Mouse (Mus musculus): ENCODE measurements around the gene Nrl.

- TF ChIP-seq ZMIZ1 (IDR thresholded peaks at IDR 0.05; ENCODE audit: low read depth, low read length): no peak
- no peak for TF ChIP-seq CTCF (conservative IDR thresholded peaks at IDR 0.05 in 1 of 2, IDR thresholded peaks at IDR 0.05 in 1 of 2; ENCODE audit: low read depth in 2 of 2, low read length in 2 of 2)
- TF ChIP-seq KAT2A (IDR thresholded peaks at IDR 0.05; ENCODE audit: insufficient replicate concordance, low read length): no peak
- TF ChIP-seq NRF1 (IDR thresholded peaks at IDR 0.05; ENCODE audit: low read depth, low read length): no peak
- no peak for TF ChIP-seq MAZ (IDR thresholded peaks at IDR 0.05; ENCODE audit: low read depth, low read length)
- TF ChIP-seq TBP (conservative IDR thresholded peaks at IDR 0.05; ENCODE audit: low read depth, low read length): no peak
- TF ChIP-seq SMC3 (IDR thresholded peaks at IDR 0.05; ENCODE audit: low read depth, low read length): no peak
- no peak for TF ChIP-seq POLR2A (IDR thresholded peaks at IDR 0.05; ENCODE audit: low read depth, low read length)
- TF ChIP-seq JUND (conservative IDR thresholded peaks at IDR 0.05; ENCODE audit: low read depth, low read length): no peak
- TF ChIP-seq MEF2A (IDR thresholded peaks at IDR 0.05; ENCODE audit: borderline replicate concordance, low read depth, low read length): no peak
These were observed 19.6 kb upstream of the Nrl start for GRCm38 (mm10) chr14:55544334-55544733.
